Mouse (Mus musculus) WW6 (cell line): Measurements from ENCODE around the gene Olfr1193.
"Not testable (repeated sequence)": the region's sequence is repeated elsewhere in the genome, so short reads cannot be mapped to it uniquely, and the experiment has no call there.

Experiments used
- DNase-seq: peaks from one replicate; pipeline ENCODE4 v3.0.0-alpha.2; 2013; ENCODE audit warnings: low read depth, low spot score

Gene Olfr1193

DNA sequence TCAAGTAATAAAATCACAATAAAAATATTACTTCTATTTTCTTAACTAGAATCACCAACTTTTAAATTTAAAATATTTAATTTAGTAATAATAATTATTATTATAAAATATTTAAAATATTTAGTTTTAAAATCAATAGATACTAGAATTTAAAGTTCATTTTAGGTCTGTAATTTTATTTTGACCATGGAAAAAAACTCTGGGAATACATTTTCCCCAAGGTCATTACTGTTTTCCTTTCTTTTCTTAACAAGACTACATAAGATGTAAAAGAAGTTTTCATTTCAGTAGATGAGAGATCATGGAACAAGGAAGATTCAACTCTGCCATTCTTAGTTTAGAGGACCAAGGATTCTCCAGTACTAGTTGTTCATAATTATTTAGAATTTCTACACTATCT lies at the start of gene Olfr1193:
Olfr1193 (plus strand) TSS at position 301 of the 400 bp plus-strand sequence.
- DNase-seq: not testable (repeated sequence)

GRCm38 (mm10) chr2:88640242-88640641 lies 35.2 kb upstream of the Olfr1193 start, which contains the start of gene Olfr1191-ps1:
TSS of gene Olfr1191-ps1 (plus strand) at chr2:88640542.
- DNase-seq: not testable (repeated sequence)

DNA sequence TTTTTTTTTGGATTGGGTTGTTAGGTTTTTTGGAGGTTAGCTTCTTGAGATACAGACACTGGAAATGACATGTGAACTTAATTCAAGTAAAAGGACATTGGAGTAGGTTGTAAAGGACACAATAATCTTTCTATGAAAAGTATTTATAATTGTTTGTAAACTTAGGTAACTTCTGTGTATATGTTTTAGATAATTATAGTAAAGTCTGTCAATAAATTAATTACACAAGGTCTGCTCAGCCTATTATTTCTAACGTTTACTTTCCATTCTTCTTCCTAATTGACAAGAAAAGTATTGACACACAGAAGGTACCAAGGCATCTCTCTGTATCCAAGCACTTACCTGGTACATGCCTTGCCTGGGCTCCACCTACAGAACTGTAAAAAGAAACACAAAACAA lies 27.2 kb upstream of the Olfr1193 start, which contains the start of gene Olfr1192-ps1:
Olfr1192-ps1 (plus strand) TSS at position 301 of the 400 bp plus-strand sequence.
- DNase-seq: no peak

GRCm38 (mm10) chr2:88689087-88689486 lies 13.7 kb downstream of the Olfr1193 start, which contains the start of gene Olfr1195:
TSS of gene Olfr1195 (minus strand) at chr2:88689187.
- DNase-seq: no peak

DNA sequence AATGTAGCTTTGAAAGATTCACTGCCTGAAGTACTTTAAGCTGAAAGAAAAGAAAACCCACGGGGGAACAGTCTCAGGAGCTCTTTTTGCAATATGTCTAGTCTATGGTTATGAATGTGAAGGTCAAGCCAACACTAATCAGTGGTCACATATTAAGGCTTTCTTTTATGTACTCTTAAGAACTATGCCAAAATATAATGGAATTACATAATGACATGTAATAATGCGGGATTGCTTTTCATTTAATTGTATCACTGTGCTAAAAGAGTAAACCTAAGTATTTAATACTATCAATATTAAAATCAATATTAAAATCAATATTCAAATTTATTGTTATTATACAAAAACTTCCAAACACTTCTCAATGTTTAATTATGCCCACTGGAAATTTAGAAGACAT lies 29.1 kb downstream of the Olfr1193 start, which contains the start of gene Olfr1196:
Olfr1196 (minus strand) TSS at position 101 of the 400 bp plus-strand sequence.
- no peak for DNase-seq
